Mouse (Mus musculus) gastrocnemius, adult 18-20 months (tissue): Measurements from ENCODE around the gene Tjap1. TPM values are rescaled to one million over a fixed set of nuclear protein-coding genes. Genes with fewer than 3 reads are reported as not detected.

Experiments used
- microRNA-seq: library from miRNA; unstranded; fragments of <30 nt; microRNA quantifications from one replicate; pipeline ENCODE4 v1.2.0, GENCODE M21; 2021
- total RNA-seq, 2 experiments: library from RNA; stranded (reverse); gene quantifications; 2 replicates each; pipeline ENCODE4 v1.2.3; 2021

Gene Tjap1
- total RNA-seq, 2 experiments from 2014 or later = 32.1 to 48.1 TPM

Small RNA genes lying within 50 kb of the gene (microRNA-seq; reads per million reads assigned to microRNA genes)
- 1.0 reads per million for gene Mir693

Other genes starting within 250 kb of the Tjap1 start
- 10 to 100 TPM; 86.2 to 99.1 TPM for gene Mrps18a, start 172.0 kb downstream of the Tjap1 start, total RNA-seq
- gene Rsph9, start 138.8 kb downstream of the Tjap1 start, total RNA-seq = under 1 TPM; 0.47 to 0.57 TPM
- gene Mad2l1bp, start 129.5 kb downstream of the Tjap1 start, total RNA-seq = 10 to 100 TPM; 16.6 to 19.3 TPM
- gene Gtpbp2, start 122.0 kb downstream of the Tjap1 start, total RNA-seq = 10 to 100 TPM; 41.0 to 41.4 TPM
- 10 to 100 TPM; 12.0 to 12.7 TPM for gene Polh, start 80.4 kb downstream of the Tjap1 start, total RNA-seq
- 1 to 10 TPM; 9.0 to 9.6 TPM for gene Xpo5, start 80.2 kb downstream of the Tjap1 start, total RNA-seq
- gene Polr1c, start 35.0 kb downstream of the Tjap1 start, total RNA-seq = 10 to 100 TPM; 15.0 to 15.1 TPM
- gene Yipf3, start 34.9 kb downstream of the Tjap1 start, total RNA-seq = 10 to 100 TPM; 46.7 to 60.1 TPM
- under 1 TPM; 0.14 to 0.21 TPM for gene Lrrc73, start 29.5 kb downstream of the Tjap1 start, total RNA-seq
- not detected for gene Dlk2, start 14.4 kb upstream of the Tjap1 start, total RNA-seq
- gene Abcc10, start 45.3 kb upstream of the Tjap1 start, total RNA-seq = 1 to 10 TPM; 1.9 to 2.9 TPM
- 10 to 100 TPM; 14.0 to 15.5 TPM for gene Zfp318, start 100.7 kb upstream of the Tjap1 start, total RNA-seq
- gene Crip3, start 145.9 kb upstream of the Tjap1 start, total RNA-seq = under 1 TPM; 0.28 to 0.59 TPM
- gene Slc22a7, start 155.4 kb upstream of the Tjap1 start, total RNA-seq = under 1 TPM in 1 of 2 experiments, not detected in 1; 0.14 TPM
- gene Ttbk1, start 204.6 kb upstream of the Tjap1 start, total RNA-seq = under 1 TPM; 0.05 to 0.23 TPM
- 1 to 10 TPM; 5.0 to 6.4 TPM for gene Dnph1, start 213.7 kb upstream of the Tjap1 start, total RNA-seq